Mouse (Mus musculus) heart, embryonic 11.5 days (tissue): Measurements from ENCODE around the gene Tmem131l. TPM values are rescaled to one million over a fixed set of nuclear protein-coding genes. Genes with fewer than 3 reads are reported as not detected.

ENCODE experiments used
- ATAC-seq: fragments of 200-750 bp; cut with Nextera tagmentation; replicated peaks from 2 replicates; pipeline ENCODE4 v1.8.0; 2017; ENCODE audit warnings: moderate library complexity; ENCODE audit not compliant: insufficient number of reproducible peaks, low FRiP score, low TSS enrichment
- H3K27ac ChIP-seq: fragments of 300-500 bp; sonication (generic); 2 replicates; pipeline ENCODE4 v1.5.1; 2014; ENCODE audit warnings: mild to moderate bottlenecking, low read depth, low read length
- H3K27me3 ChIP-seq: fragments of 300-500 bp; sonication (generic); 2 replicates; pipeline ENCODE4 v1.6.1; 2014; ENCODE audit warnings: mild to moderate bottlenecking, low read length, mixed read lengths; ENCODE audit not compliant: control insufficient read depth, insufficient read depth
- H3K36me3 ChIP-seq: fragments of 300-500 bp; sonication (generic); 2 replicates; pipeline ENCODE4 v1.6.1; 2014; ENCODE audit warnings: mild to moderate bottlenecking, low read length, moderate library complexity, mixed read lengths; ENCODE audit not compliant: control insufficient read depth, insufficient read depth
- H3K4me1 ChIP-seq: fragments of 300-500 bp; sonication (generic); 2 replicates; pipeline ENCODE4 v1.6.1; 2014; ENCODE audit warnings: low read length; ENCODE audit not compliant: control insufficient read depth, insufficient read depth
- H3K4me2 ChIP-seq: fragments of 300-500 bp; sonication (generic); 2 replicates; pipeline ENCODE4 v1.6.1; 2014; ENCODE audit warnings: mild to moderate bottlenecking, moderate library complexity
- H3K4me3 ChIP-seq: fragments of 300-500 bp; sonication (generic); 2 replicates; pipeline ENCODE4 v1.5.1; 2014; ENCODE audit warnings: low read depth, low read length
- H3K9ac ChIP-seq: fragments of 300-500 bp; sonication (generic); 2 replicates; pipeline ENCODE4 v1.6.1; 2014; ENCODE audit warnings: mild to moderate bottlenecking, low read depth, low read length, moderate library complexity
- H3K9me3 ChIP-seq: fragments of 300-500 bp; sonication (generic); replicated peaks from 2 replicates; pipeline ENCODE4 v1.6.1; 2016; ENCODE audit warnings: low read length; ENCODE audit not compliant: control insufficient read depth
- WGBS: fragments of 180-500 bp; shearing (Covaris S2); extraction: QIAGEN DNeasy Blood & Tissue Kit; methylation state at CpG from one replicate; pipeline ENCODE4 v1.1.7; 2014; ENCODE audit not compliant: insufficient replicate concordance; 5-methylcytosine and 5-hydroxymethylcytosine counted together
- polyA plus RNA-seq: library from polyadenylated mRNA; unstranded; fragments of >200 nt; fragmentation: Nextera tagmentation; extraction: Ambion mirVana; gene quantifications from 2 replicates; pipeline ENCODE4 v1.2.1, GENCODE M21; 2014

Gene Tmem131l
- polyA plus RNA-seq, 1 experiment from 2014 or later: 35.0 TPM

DNA sequence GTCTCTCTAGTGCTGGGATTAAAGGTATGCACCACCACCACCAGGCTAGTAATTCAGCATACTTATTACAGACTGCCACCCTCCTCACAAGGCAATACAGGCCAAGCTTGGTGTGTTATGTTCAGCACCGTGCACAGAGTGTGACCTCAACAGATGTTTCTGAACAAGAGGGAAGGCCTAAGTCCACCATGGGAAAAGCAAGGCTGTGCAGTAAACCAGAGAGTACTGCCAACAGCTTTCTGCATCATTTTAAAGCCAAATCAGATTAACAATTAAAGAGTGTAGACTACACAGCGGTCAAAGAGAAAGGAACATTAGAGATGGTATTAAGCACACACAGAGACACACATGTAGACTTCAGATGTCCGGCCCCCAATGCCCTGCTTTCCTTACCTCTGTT, 8.8 kb downstream of the Tmem131l start:
- ATAC-seq: no peak
- H3K4me2 ChIP-seq: no peak overlapping the region
- H3K36me3 ChIP-seq: peaks cover 4% of the 10 kb centered on the region; the same call in 1 of the 2 replicates
- no peaks in the 10 kb centered on the region for H3K9me3 ChIP-seq
- 90% methylated on average over 3 of the region's 3 CpGs for WGBS
- H3K9ac ChIP-seq: no peak overlapping the region
- H3K27me3 ChIP-seq: no peaks in the 10 kb centered on the region
- no peak overlapping the region for H3K27ac ChIP-seq
- no peak overlapping the region for H3K4me3 ChIP-seq
- peaks cover 12% of the 10 kb centered on the region; the same call in 1 of the 2 replicates for H3K4me1 ChIP-seq

DNA sequence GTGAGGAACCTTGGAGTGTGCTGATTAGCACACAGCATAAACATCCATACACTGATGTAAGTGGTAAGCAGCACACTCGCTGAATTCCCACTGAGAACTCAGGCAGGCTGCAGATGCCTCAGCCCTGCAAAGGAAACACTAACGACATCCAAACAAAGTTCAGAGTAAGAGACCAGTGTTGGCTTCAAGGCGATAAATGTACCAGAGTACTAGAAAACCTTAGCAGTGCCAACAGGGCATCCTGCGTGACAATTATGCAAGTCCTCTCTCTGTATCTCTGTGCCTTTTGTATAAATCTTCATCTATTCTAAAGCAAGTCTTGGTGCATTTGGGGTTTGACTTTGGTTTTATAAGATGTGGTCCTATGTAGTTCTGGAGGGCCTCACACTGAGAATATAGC, 11.0 kb downstream of the Tmem131l start:
- Histone ChIP-seq H3K4me3 (no peak overlapping the region), H3K36me3 (peaks cover 4% of the 10 kb centered on the region; the same call in 1 of the 2 replicates), H3K4me1 (peaks cover 10% of the 10 kb centered on the region; the same call in 1 of the 2 replicates), H3K9me3 (no peaks in the 10 kb centered on the region), H3K27me3 (no peaks in the 10 kb centered on the region), H3K4me2 (no peak overlapping the region), H3K27ac (no peak overlapping the region), H3K9ac (no peak overlapping the region)
- WGBS: 81% methylated on average over 4 of the region's 4 CpGs
- no peak for ATAC-seq

- no peaks in the 10 kb centered on the region for H3K9me3 ChIP-seq
- 69% methylated on average over 8 of the region's 8 CpGs for WGBS
- no peaks in the 10 kb centered on the region for H3K27me3 ChIP-seq
- H3K9ac ChIP-seq: no peak overlapping the region
- no peak overlapping the region for H3K4me3 ChIP-seq
- H3K27ac ChIP-seq: no peak overlapping the region
- no peak for ATAC-seq
- peaks cover 4% of the 10 kb centered on the region; the same call in 1 of the 2 replicates for H3K36me3 ChIP-seq
- peaks cover 10% of the 10 kb centered on the region; the same call in 1 of the 2 replicates for H3K4me1 ChIP-seq
- H3K4me2 ChIP-seq: no peak overlapping the region
Measured at GRCm38 (mm10) chr3:84027691-84028159, 12.2 kb downstream of the Tmem131l start.

GRCm38 (mm10) chr3:84024512-84025072, 15.4 kb downstream of the Tmem131l start:
- Histone ChIP-seq H3K27ac (no peak overlapping the region), H3K36me3 (no peaks in the 10 kb centered on the region), H3K4me1 (peaks cover 28% of the 10 kb centered on the region), H3K4me3 (no peak overlapping the region), H3K4me2 (no peak overlapping the region), H3K27me3 (no peaks in the 10 kb centered on the region), H3K9me3 (no peaks in the 10 kb centered on the region), H3K9ac (no peak overlapping the region)
- WGBS: 81% methylated on average over 12 of the region's 12 CpGs
- no peak for ATAC-seq

- H3K36me3 ChIP-seq: no peaks in the 10 kb centered on the region
- no peaks in the 10 kb centered on the region for H3K27me3 ChIP-seq
- no peak overlapping the region for H3K9ac ChIP-seq
- ATAC-seq: no peak; the same call in 1 of the 2 replicates
- H3K4me3 ChIP-seq: no peak overlapping the region
- no peak overlapping the region for H3K27ac ChIP-seq
- H3K9me3 ChIP-seq: no peaks in the 10 kb centered on the region
- H3K4me1 ChIP-seq: peaks cover 28% of the 10 kb centered on the region
- no peak overlapping the region for H3K4me2 ChIP-seq
- 77% methylated on average over 5 of the region's 5 CpGs for WGBS
Measured at GRCm38 (mm10) chr3:84022723-84023122, 17.3 kb downstream of the Tmem131l start.

GRCm38 (mm10) chr3:84022201-84022584, 17.8 kb downstream of the Tmem131l start:
- H3K27ac ChIP-seq: no peak overlapping the region
- no peaks in the 10 kb centered on the region for H3K36me3 ChIP-seq
- ATAC-seq: no peak
- H3K9ac ChIP-seq: no peak overlapping the region
- 77% methylated on average over 6 of the region's 6 CpGs for WGBS
- no peaks in the 10 kb centered on the region for H3K27me3 ChIP-seq
- peaks cover 28% of the 10 kb centered on the region for H3K4me1 ChIP-seq
- H3K9me3 ChIP-seq: no peaks in the 10 kb centered on the region
- no peak overlapping the region for H3K4me2 ChIP-seq
- H3K4me3 ChIP-seq: no peak overlapping the region

- Histone ChIP-seq H3K4me2 (no peak overlapping the region), H3K27ac (no peak overlapping the region), H3K4me1 (peaks cover 23% of the 10 kb centered on the region), H3K27me3 (no peaks in the 10 kb centered on the region), H3K9ac (0 out of 2 replicates have a peak overlapping the region, but pooled peaks have one; percentile 34), H3K9me3 (no peaks in the 10 kb centered on the region), H3K36me3 (no peaks in the 10 kb centered on the region), H3K4me3 (no peak overlapping the region)
- WGBS: 59% methylated on average over 8 of the region's 8 CpGs
- ATAC-seq: no peak
Measured at GRCm38 (mm10) chr3:84021217-84022200, 18.5 kb downstream of the Tmem131l start.

DNA sequence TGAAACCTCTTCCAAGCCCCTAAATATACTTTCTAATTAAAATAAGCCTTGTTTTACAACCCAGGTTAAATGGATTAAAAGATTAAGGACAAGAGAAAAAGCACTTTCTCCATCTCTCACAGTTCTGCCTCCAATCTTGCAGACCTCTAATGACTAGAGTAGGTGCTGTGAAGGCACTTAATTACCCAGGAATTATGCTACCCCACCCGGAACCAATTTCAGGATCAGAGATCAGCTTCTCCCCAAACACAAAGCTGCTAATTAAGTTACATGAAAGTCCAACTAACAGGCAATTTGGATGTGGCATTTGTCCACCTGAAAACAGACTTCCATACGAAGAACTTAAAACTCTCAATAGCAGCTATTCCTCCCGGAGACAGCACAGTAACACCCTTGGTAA, 19.4 kb downstream of the Tmem131l start:
- Histone ChIP-seq H3K27ac (no peak overlapping the region), H3K9ac (no peak overlapping the region), H3K4me1 (peaks cover 22% of the 10 kb centered on the region)

More for the DNA sequence above, 19.4 kb downstream of the Tmem131l start:
- WGBS: 70% methylated on average over 3 of the region's 3 CpGs
- no peak for ATAC-seq
- no peaks in the 10 kb centered on the region for H3K27me3 ChIP-seq
- no peak overlapping the region for H3K4me3 ChIP-seq
- H3K4me2 ChIP-seq: no peak overlapping the region
- H3K9me3 ChIP-seq: no peaks in the 10 kb centered on the region
- H3K36me3 ChIP-seq: no peaks in the 10 kb centered on the region
